Mouse (Mus musculus) megakaryocyte, embryonic 14.5 days (primary cell): ENCODE results near the gene Ift27.

ENCODE experiments used
- FLI1 ChIP-seq: IDR thresholded peaks from 2 replicates; pipeline ENCODE4 v1.6.1; 2012; ENCODE audit warnings: low read length, inconsistent platforms, mixed read lengths
- GATA1 ChIP-seq: IDR thresholded peaks from 3 replicates; pipeline ENCODE4 v1.6.1; 2012; ENCODE audit warnings: mixed read lengths, low read length, inconsistent platforms, borderline replicate concordance

DNA sequence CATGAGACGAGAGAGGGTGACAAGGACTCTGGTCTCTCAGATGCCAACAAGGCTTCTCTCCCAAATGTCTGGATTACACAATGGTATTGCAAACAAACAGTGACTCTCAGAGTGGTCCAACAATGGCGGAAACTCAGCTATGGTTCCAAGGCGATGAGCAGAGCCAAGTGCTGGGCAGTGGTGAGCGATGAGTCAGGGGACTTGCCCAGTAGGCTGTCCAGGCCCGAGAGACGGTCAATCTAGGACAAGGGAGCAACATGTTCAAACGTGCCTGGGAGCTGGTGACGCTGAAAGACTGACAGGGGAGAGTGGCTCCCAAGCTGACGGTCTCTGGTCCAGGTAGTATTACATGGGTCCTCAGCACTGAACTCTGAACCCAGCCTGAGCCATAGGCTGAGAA is 41.4 kb upstream of the Ift27 start:
- TF ChIP-seq FLI1 (no peak), GATA1 (no peak)
